Mouse (Mus musculus) heart, postnatal 0 days (tissue): Measurements from ENCODE around the gene Meis1. TPM values are rescaled to one million over a fixed set of nuclear protein-coding genes. Genes with fewer than 3 reads are reported as not detected.
A peak's percentile ranks its signal among the peaks of the same experiment; 100 is the strongest.

Experiments
- ATAC-seq: fragments of 200-750 bp; cut with Nextera tagmentation; 2 replicates; pipeline ENCODE4 v1.8.0; 2017; ENCODE audit warnings: low read depth, moderate number of reproducible peaks, moderate library complexity; ENCODE audit not compliant: insufficient read depth
- DNase-seq: peaks from one replicate; pipeline ENCODE4 v3.0.0-alpha.2; 2016; ENCODE audit warnings: low spot score
- H3K27ac ChIP-seq: fragments of 300-500 bp; sonication (generic); 2 replicates; pipeline ENCODE4 v1.5.1; 2014; ENCODE audit warnings: low read depth, mild to moderate bottlenecking
- H3K27me3 ChIP-seq: fragments of 300-500 bp; sonication (generic); 2 replicates; pipeline ENCODE4 v1.6.1; 2014; ENCODE audit warnings: low read length, mixed read lengths; ENCODE audit not compliant: control insufficient read depth, insufficient read depth
- H3K36me3 ChIP-seq: fragments of 300-500 bp; sonication (generic); replicated peaks from 2 replicates; pipeline ENCODE4 v1.6.1; 2014; ENCODE audit warnings: low read length, mixed read lengths; ENCODE audit not compliant: control insufficient read depth, insufficient read depth
- H3K4me1 ChIP-seq: fragments of 300-500 bp; sonication (generic); 2 replicates; pipeline ENCODE4 v1.6.1; 2014; ENCODE audit warnings: antibody characterized with exemption; ENCODE audit not compliant: control insufficient read depth, insufficient read depth
- H3K4me2 ChIP-seq: fragments of 300-500 bp; sonication (generic); 2 replicates; pipeline ENCODE4 v1.6.1; 2014; ENCODE audit warnings: low read depth, mild to moderate bottlenecking, low read length, moderate library complexity
- H3K4me3 ChIP-seq: fragments of 300-500 bp; sonication (generic); 2 replicates; pipeline ENCODE4 v1.5.1; 2014; ENCODE audit warnings: low read depth, low read length
- H3K9ac ChIP-seq: fragments of 300-500 bp; sonication (generic); replicated peaks from 2 replicates; pipeline ENCODE4 v1.6.1; 2014; ENCODE audit warnings: low read depth, low read length, mixed read lengths
- H3K9me3 ChIP-seq: fragments of 300-500 bp; sonication (generic); replicated peaks from 2 replicates; pipeline ENCODE4 v1.6.1; 2016; ENCODE audit warnings: low read length; ENCODE audit not compliant: control insufficient read depth
- CTCF ChIP-seq: IDR thresholded peaks from 2 replicates; pipeline ENCODE4 v1.5.1; 2016; ENCODE audit warnings: antibody characterized with exemption, control low read depth, low read depth
- EP300 ChIP-seq: IDR thresholded peaks from 2 replicates; pipeline ENCODE4 v1.6.1; 2016; ENCODE audit warnings: antibody characterized with exemption, low read depth
- whole genome bisulfite sequencing: fragments of 180-500 bp; shearing (Covaris S2); extraction: QIAGEN DNeasy Blood & Tissue Kit; methylation state at CpG from one replicate; pipeline ENCODE4 v1.1.7; 2014; 5-methylcytosine and 5-hydroxymethylcytosine counted together
- polyA plus RNA-seq: library from polyadenylated mRNA; unstranded; fragments of >200 nt; fragmentation: Nextera tagmentation; extraction: Ambion mirVana; gene quantifications from 2 replicates; pipeline ENCODE4 v1.2.1, GENCODE M21; 2015
- total RNA-seq: library from RNA; depleted of rRNA; stranded (reverse); fragments of >200 nt; gene quantifications from 2 replicates; pipeline ENCODE4 v1.2.3, GENCODE M21; 2014; ENCODE audit warnings: low replicate concordance; rRNA removed

Gene Meis1
- total RNA-seq: 24.8 and 34.8 TPM in 2 replicates
- 35.4 and 36.5 TPM in 2 replicates for polyA plus RNA-seq

GRCm38 (mm10) chr11:19018489-19019203, at the start of gene Meis1:
Gene Meis1 (minus strand): TSS chr11:19018985.
- Histone ChIP-seq H3K27ac (peak within 1 kb of the TSS; percentile 99), H3K4me3 (peak within 1 kb of the TSS; percentile 73), H3K27me3 (no peaks in the 10 kb centered on the region), H3K4me1 (peaks cover 8% of the 10 kb centered on the region; the same call in 1 of the 2 replicates), H3K9ac (peak within 1 kb of the TSS; percentile 89), H3K4me2 (peak within 1 kb of the TSS; percentile 98), H3K36me3 (0 out of 2 replicates have a peak, but pooled peaks cover 3% of the 10 kb centered on the region), H3K9me3 (no peaks in the 10 kb centered on the region)
- TF ChIP-seq CTCF (no peak), EP300 (no peak)
- ATAC-seq: peak; percentile 87
- under 1% methylated on average over 29 of the region's 29 CpGs for WGBS
- peak; percentile 96 for DNase-seq

- no peaks in the 10 kb centered on the region for H3K4me1 ChIP-seq
- DNase-seq (no peak), ATAC-seq (no peak)
- H3K9ac ChIP-seq: no peak overlapping the region
- no peak overlapping the region for H3K4me3 ChIP-seq
- 82% methylated on average over 5 of the region's 5 CpGs for WGBS
- no peak overlapping the region for H3K4me2 ChIP-seq
- no peak overlapping the region for H3K27ac ChIP-seq
- no peaks in the 10 kb centered on the region for H3K9me3 ChIP-seq
- H3K36me3 ChIP-seq: no peaks in the 10 kb centered on the region
- no peaks in the 10 kb centered on the region for H3K27me3 ChIP-seq
- TF ChIP-seq CTCF (no peak), EP300 (no peak)
Measured at GRCm38 (mm10) chr11:19067334-19067733, 48.5 kb upstream of the Meis1 start.

- no peaks in the 10 kb centered on the region for H3K27me3 ChIP-seq
- 46% methylated on average over 7 of the region's 7 CpGs for WGBS
- no peak overlapping the region for H3K9ac ChIP-seq
- no peak overlapping the region for H3K4me2 ChIP-seq
- no peaks in the 10 kb centered on the region for H3K36me3 ChIP-seq
- TF ChIP-seq EP300: no peak
- no peak for TF ChIP-seq CTCF
- DNase-seq (no peak), ATAC-seq (no peak)
- H3K4me1 ChIP-seq: no peaks in the 10 kb centered on the region
- H3K9me3 ChIP-seq: no peaks in the 10 kb centered on the region
- H3K27ac ChIP-seq: no peak overlapping the region
- H3K4me3 ChIP-seq: no peak overlapping the region
Measured at GRCm38 (mm10) chr11:19049276-19049675, 30.5 kb upstream of the Meis1 start.

GRCm38 (mm10) chr11:19036595-19037166, 17.9 kb upstream of the Meis1 start:
- TF ChIP-seq EP300: no peak
- no peak for TF ChIP-seq CTCF
- H3K4me1 ChIP-seq: no peaks in the 10 kb centered on the region
- no peak overlapping the region for H3K27ac ChIP-seq
- H3K9ac ChIP-seq: no peak overlapping the region
- WGBS: 88% methylated on average over 10 of the region's 10 CpGs
- DNase-seq: no peak
- ATAC-seq: no peak
- H3K36me3 ChIP-seq: no peaks in the 10 kb centered on the region
- H3K4me2 ChIP-seq: no peak overlapping the region
- H3K27me3 ChIP-seq: no peaks in the 10 kb centered on the region
- H3K9me3 ChIP-seq: no peaks in the 10 kb centered on the region
- no peak overlapping the region for H3K4me3 ChIP-seq

- TF ChIP-seq EP300 (no peak), CTCF (no peak)
- under 1% methylated on average over 58 of the region's 58 CpGs for WGBS
- H3K27ac ChIP-seq: peak overlapping the region; percentile 44; the same call in 1 of the 2 replicates
- ATAC-seq (peak; percentile 84), DNase-seq (peak; percentile 52)
- no peaks in the 10 kb centered on the region for H3K36me3 ChIP-seq
- no peaks in the 10 kb centered on the region for H3K27me3 ChIP-seq
- no peaks in the 10 kb centered on the region for H3K4me1 ChIP-seq
- peak overlapping the region; percentile 82 for H3K4me2 ChIP-seq
- H3K4me3 ChIP-seq: peak overlapping the region; percentile 52
- peak overlapping the region; percentile 65 for H3K9ac ChIP-seq
- H3K9me3 ChIP-seq: no peaks in the 10 kb centered on the region
Measured at GRCm38 (mm10) chr11:19026581-19027561, 8.1 kb upstream of the Meis1 start.
